Mouse (Mus musculus) ES-E14 (cell line): ENCODE measurements around the gene Man2b1. TPM values are rescaled to one million over a fixed set of nuclear protein-coding genes. Genes with fewer than 3 reads are reported as not detected.

ENCODE experiments used
- DNase-seq: peaks from one replicate; pipeline ENCODE4 v3.0.0-alpha.2; 2013; ENCODE audit warnings: low read depth, low spot score
- H3K27ac ChIP-seq: 2 replicates; pipeline ENCODE4 v1.5.1; 2012; ENCODE audit warnings: low read depth, mild to moderate bottlenecking, low read length, moderate library complexity, mixed read lengths; ENCODE audit not compliant: poor library complexity, insufficient read depth, severe bottlenecking
- H3K36me3 ChIP-seq: 2 replicates; pipeline ENCODE4 v1.6.1; 2012; ENCODE audit warnings: mild to moderate bottlenecking, low read length, moderate library complexity, mixed read lengths; ENCODE audit not compliant: control insufficient read depth, poor library complexity, insufficient read depth, severe bottlenecking
- H3K4me1 ChIP-seq, 2 experiments: fragments of 150-350 bp in 1 of 2; sonication (generic) in 1 of 2; 2 replicates each; pipeline ENCODE4 v1.6.1; 2012; ENCODE audit warnings: low read length in 2 of 2, mild to moderate bottlenecking in 1 of 2, mixed read lengths in 1 of 2; ENCODE audit not compliant: control insufficient read depth in 2 of 2, insufficient read depth in 2 of 2, poor library complexity in 1 of 2
- H3K4me3 ChIP-seq, 2 experiments: fragments of 150-350 bp in 1 of 2; sonication (generic) in 1 of 2; 2 replicates each; pipeline ENCODE4 v1.5.1; 2012; ENCODE audit warnings: low read length in 2 of 2, low read depth in 1 of 2, mild to moderate bottlenecking in 1 of 2, mixed read lengths in 1 of 2; ENCODE audit not compliant: insufficient read depth in 1 of 2, poor library complexity in 1 of 2, severe bottlenecking in 1 of 2
- H3K9ac ChIP-seq: 2 replicates; pipeline ENCODE4 v1.6.1; 2012; ENCODE audit warnings: low read depth, mild to moderate bottlenecking, low read length, mixed read lengths; ENCODE audit not compliant: poor library complexity, insufficient read depth, severe bottlenecking
- H3K9me3 ChIP-seq: fragments of 150-350 bp; sonication (generic); 2 replicates; pipeline ENCODE4 v1.6.1; 2012; ENCODE audit warnings: low read depth, mild to moderate bottlenecking, low read length; ENCODE audit not compliant: control insufficient read depth, insufficient read depth
- CHD2 ChIP-seq: IDR thresholded peaks from 2 replicates; pipeline ENCODE4 v1.6.1; 2014; ENCODE audit warnings: mild to moderate bottlenecking, low read depth, low read length, inconsistent platforms
- HCFC1 ChIP-seq: IDR thresholded peaks from 2 replicates; pipeline ENCODE4 v1.6.1; 2012; ENCODE audit warnings: low read length, inconsistent platforms, borderline replicate concordance; ENCODE audit not compliant: insufficient read depth
- MAFK ChIP-seq: IDR thresholded peaks from 2 replicates; pipeline ENCODE4 v1.6.1; 2014; ENCODE audit warnings: mild to moderate bottlenecking, low read depth, low read length, inconsistent platforms; ENCODE audit not compliant: insufficient read depth
- ZC3H11A ChIP-seq: IDR thresholded peaks from 2 replicates; pipeline ENCODE4 v1.6.1; 2012; ENCODE audit warnings: low read depth, mild to moderate bottlenecking, inconsistent platforms, low read length, borderline replicate concordance
- ZNF384 ChIP-seq: IDR thresholded peaks from 2 replicates; pipeline ENCODE4 v1.6.1; 2012; ENCODE audit warnings: low read depth, low read length, inconsistent platforms
- in situ Hi-C, 2 experiments: fragments of 600-800 bp; cut with MboI; formaldehyde crosslinking; loops; one replicate each; pipeline ENCODE4 v1.15.1; 2025; ENCODE audit warnings: low sequenced_read_pairs in 2 of 2, inconsistent platforms in 1 of 2; ENCODE audit not compliant: unreplicated experiment in 2 of 2
- total RNA-seq: library from RNA; depleted of rRNA; stranded (reverse); fragments of 300-350 nt; gene quantifications from 2 replicates; pipeline ENCODE4 v1.2.3, GENCODE M21; 2012

Man2b1 gene
- total RNA-seq, 1 experiment, result 40.2 TPM

GRCm38 (mm10) chr8:85035728-85036310 lies 47.3 kb upstream of the Man2b1 start:
- Histone ChIP-seq H3K27ac (peak overlapping the region; percentile 90), H3K9ac (peak overlapping the region; percentile 99), H3K9me3 (no peaks in the 10 kb centered on the region), H3K4me3 (peak overlapping the region; percentile 77 to 96), H3K36me3 (peaks cover 19% of the 10 kb centered on the region), H3K4me1 (peaks cover 0 to 9% of the 10 kb centered on the region in 2 experiments; a peak in 2 of 4 replicates)
- DNase-seq, result no peak
- TF ChIP-seq ZNF384, result no peak
- no peak for TF ChIP-seq ZC3H11A
- TF ChIP-seq MAFK, result no peak
- no peak for TF ChIP-seq CHD2
- no peak for TF ChIP-seq HCFC1
- in situ Hi-C loops, result no loop called here

DNA sequence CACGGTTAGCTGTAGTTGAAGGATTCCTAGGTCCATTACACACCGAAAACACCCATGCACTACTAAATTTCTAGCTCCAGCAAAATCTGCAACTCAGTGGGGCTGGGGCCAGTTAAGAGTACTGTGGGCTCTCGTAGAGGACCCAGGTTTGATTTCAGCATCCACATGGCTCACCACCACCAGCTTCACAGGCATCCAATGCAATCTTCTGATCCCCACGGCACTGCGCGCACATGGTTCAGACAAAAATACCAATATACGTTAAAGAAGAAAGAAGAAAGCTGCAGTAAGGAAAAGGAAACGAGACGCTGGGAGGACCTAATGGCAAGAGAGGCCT lies 46.7 kb upstream of the Man2b1 start:
- no peaks in the 10 kb centered on the region for H3K9me3 ChIP-seq
- H3K36me3 ChIP-seq, result peaks cover 22% of the 10 kb centered on the region
- no peak for DNase-seq
- in situ Hi-C loops, result no loop called here
- peak overlapping the region; percentile 99 for H3K9ac ChIP-seq
- H3K4me1 ChIP-seq, result peaks cover 0 to 9% of the 10 kb centered on the region in 2 experiments; a peak in 2 of 4 replicates
- H3K27ac ChIP-seq, result peak overlapping the region; percentile 90
- peak overlapping the region; percentile 77 to 96 for H3K4me3 ChIP-seq
- TF ChIP-seq MAFK (no peak), ZC3H11A (no peak), HCFC1 (no peak), ZNF384 (no peak), CHD2 (no peak)

- Histone ChIP-seq H3K27ac (peak within 1 kb of the TSS; percentile 97), H3K9me3 (no peaks in the 10 kb centered on the region), H3K4me3 (peak within 1 kb of the TSS; percentile 77 to 96), H3K4me1 (peaks cover 0 to 9% of the 10 kb centered on the region in 2 experiments; a peak in 2 of 4 replicates), H3K9ac (peak within 1 kb of the TSS; percentile 99), H3K36me3 (peaks cover 18% of the 10 kb centered on the region)
- peak; percentile 90 for DNase-seq
- in situ Hi-C loops, result no loop called here
- peak; percentile 100 for TF ChIP-seq ZNF384
- TF ChIP-seq ZC3H11A, result no peak
- peak; percentile 74; the same call in 1 of the 2 replicates for TF ChIP-seq HCFC1
- no peak; the same call in 1 of the 2 replicates for TF ChIP-seq CHD2
- TF ChIP-seq MAFK, result 0 out of 2 replicates have a peak, but pooled peaks have one; percentile 48
Measured at GRCm38 (mm10) chr8:85036718-85037365, 46.2 kb upstream of the Man2b1 start, which contains the start of gene Tnpo2. Gene Tnpo2 (plus strand): TSS chr8:85036915.

- DNase-seq, result no peak
- H3K4me1 ChIP-seq, result peaks cover 0 to 9% of the 10 kb centered on the region in 2 experiments; a peak in 2 of 4 replicates
- peak overlapping the region; percentile 99 for H3K9ac ChIP-seq
- in situ Hi-C loops, result no loop called here
- peaks cover 18% of the 10 kb centered on the region for H3K36me3 ChIP-seq
- peak overlapping the region; percentile 97 for H3K27ac ChIP-seq
- TF ChIP-seq MAFK (peak; percentile 29; the same call in 1 of the 2 replicates), ZNF384 (no peak)
- H3K4me3 ChIP-seq, result peak overlapping the region; percentile 77 to 96
- no peaks in the 10 kb centered on the region for H3K9me3 ChIP-seq
Measured at GRCm38 (mm10) chr8:85037366-85037680, 45.7 kb upstream of the Man2b1 start.
